In the genomic region with DNA sequence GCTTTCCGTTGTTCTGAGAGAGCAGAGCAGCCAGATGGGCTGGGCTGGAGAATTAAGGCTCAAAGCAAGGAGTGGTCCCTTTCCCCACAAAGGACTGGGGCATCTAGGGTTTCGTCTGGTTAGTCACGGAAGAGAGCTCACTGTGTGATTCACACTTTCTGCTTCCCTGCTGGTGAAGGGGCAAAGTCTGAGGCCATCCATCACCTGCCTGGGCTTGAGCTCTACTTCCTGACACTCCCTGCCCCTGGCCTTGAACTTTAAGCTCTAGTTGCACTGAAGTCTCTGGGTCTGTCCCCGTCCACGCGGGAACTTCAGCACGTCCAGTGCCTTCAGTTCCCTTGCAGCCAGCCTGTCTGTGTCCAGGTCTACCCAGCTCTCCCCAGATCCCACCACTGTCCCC, we compare ENCODE assay signal across 15 mouse cellular contexts. TPM values are rescaled to one million over a fixed set of nuclear protein-coding genes. Genes with fewer than 3 reads are reported as not detected.
DNase-seq lines count a peak whose midpoint lies in the region; ATAC-seq and TF ChIP-seq lines count a peak whose summit lies in the region.
"Had no signal": no experiment of that assay in that cellular context is flagged by ENCODE, and none has a peak within 500 bp of the region (broad histone marks: within the 10 kb centered on the region; RNA-seq: fewer than 3 reads in every experiment).

No protein-coding gene starts in this region.

- 36% methylated on average over 7 of the region's 7 CpGs for WGBS in neural tube, embryonic 15.5 days
- WGBS in intestine, embryonic 14.5 days = 18% methylated on average over 7 of the region's 7 CpGs
- WGBS in kidney, postnatal 0 days = 12% methylated on average over 7 of the region's 7 CpGs
- 70% methylated on average over 7 of the region's 7 CpGs for WGBS in midbrain, embryonic 15.5 days

- peaks cover 9% of the 10 kb centered on the region; the same call in 1 of the 2 replicates for H3K4me1 ChIP-seq in neural tube, embryonic 15.5 days
- peaks cover 17% of the 10 kb centered on the region for H3K4me1 ChIP-seq in intestine, embryonic 14.5 days (replicated peaks; ENCODE audit: control insufficient read depth, insufficient read depth, low read length)
- peaks cover 13% of the 10 kb centered on the region for H3K4me1 ChIP-seq in kidney, postnatal 0 days (replicated peaks; ENCODE audit: insufficient read depth, low read length)
- H3K4me1 ChIP-seq in midbrain, embryonic 15.5 days = no peaks in the 10 kb centered on the region; the same call in 1 of the 2 replicates

- no peak overlapping the region for H3K4me3 ChIP-seq in neural tube, embryonic 15.5 days (replicated peaks)
- peak overlapping the region; percentile 17; the same call in 1 of the 2 replicates for H3K4me3 ChIP-seq in intestine, embryonic 14.5 days (ENCODE audit: low read depth, low read length)
- no peak overlapping the region for H3K4me3 ChIP-seq in kidney, postnatal 0 days (replicated peaks; ENCODE audit: low read depth, low read length)
- H3K4me3 ChIP-seq in midbrain, embryonic 15.5 days = no peak overlapping the region
- H3K4me3 ChIP-seq: layer of hippocampus, adult 2 months had no signal

- peak overlapping the region; percentile 51 for H3K4me2 ChIP-seq in neural tube, embryonic 15.5 days
- H3K4me2 ChIP-seq in intestine, embryonic 14.5 days (ENCODE audit: low read length) = peak overlapping the region; percentile 57
- peak overlapping the region; percentile 63 for H3K4me2 ChIP-seq in kidney, postnatal 0 days (ENCODE audit: low read length)
- H3K4me2 ChIP-seq in midbrain, embryonic 15.5 days = no peak overlapping the region

- no peaks in the 10 kb centered on the region for H3K9me3 ChIP-seq in neural tube, embryonic 15.5 days (replicated peaks)
- H3K9me3 ChIP-seq in intestine, embryonic 14.5 days (ENCODE audit: control insufficient read depth, low read length) = no peaks in the 10 kb centered on the region
- H3K9me3 ChIP-seq in kidney, postnatal 0 days (replicated peaks; ENCODE audit: low read length) = no peaks in the 10 kb centered on the region
- H3K9me3 ChIP-seq in midbrain, embryonic 15.5 days = no peaks in the 10 kb centered on the region
- H3K9me3 ChIP-seq: heart, embryonic 10.5 days; hindbrain, embryonic 10.5 days; limb, embryonic 13.5 days had no signal

- no peak overlapping the region for H3K27ac ChIP-seq in neural tube, embryonic 15.5 days (replicated peaks)
- peak overlapping the region; percentile 90 for H3K27ac ChIP-seq in intestine, embryonic 14.5 days (ENCODE audit: low read depth)
- H3K27ac ChIP-seq in kidney, postnatal 0 days = peak overlapping the region; percentile 94
- H3K27ac ChIP-seq in midbrain, embryonic 15.5 days = no peak overlapping the region
- H3K27ac ChIP-seq: hindbrain, embryonic 10.5 days; layer of hippocampus, adult 2 months; limb, embryonic 13.5 days had no signal

- TF ChIP-seq CTCF in kidney, postnatal 0 days (IDR thresholded peaks at IDR 0.05; ENCODE audit: low read depth) = no peak

- DNase-seq in neural tube, embryonic 10.5 days (ENCODE audit: extremely low spot score, low spot score) = no peak
- peak; percentile 74 for DNase-seq in intestine, embryonic 14.5 days (ENCODE audit: low spot score)
- DNase-seq in kidney, postnatal 0 days (ENCODE audit: low spot score) = peak; percentile 88
- no peak for DNase-seq in Muller cell, postnatal 12 days (ENCODE audit: inconsistent ontology term)
- DNase-seq in urinary bladder, adult 18-20 months (ENCODE audit: low spot score in 2 of 2) = no peak
- DNase-seq: lung, postnatal 4 days; thymus, postnatal 36 days had no signal

- no peak for ATAC-seq in neural tube, embryonic 15.5 days (ENCODE audit: low FRiP score)
- peak; percentile 75 for ATAC-seq in intestine, embryonic 14.5 days (replicated peaks; ENCODE audit: low FRiP score, low TSS enrichment, low read depth)
- peak; percentile 78 for ATAC-seq in kidney, postnatal 0 days (replicated peaks; ENCODE audit: low FRiP score, low read depth)
- ATAC-seq in midbrain, embryonic 15.5 days (replicated peaks) = no peak
- ATAC-seq: activated CD4-positive, CD25-positive, alpha-beta regulatory T cell, adult 4 months; midbrain, embryonic 16.5 days had no signal

- no peaks in the 10 kb centered on the region for H3K27me3 ChIP-seq in neural tube, embryonic 15.5 days (replicated peaks)
- no peaks in the 10 kb centered on the region for H3K27me3 ChIP-seq in intestine, embryonic 14.5 days (replicated peaks; ENCODE audit: control insufficient read depth, insufficient read depth, low read length)
- H3K27me3 ChIP-seq in kidney, postnatal 0 days (ENCODE audit: insufficient read depth, low read length) = no peaks in the 10 kb centered on the region
- H3K27me3 ChIP-seq in midbrain, embryonic 15.5 days (replicated peaks) = no peaks in the 10 kb centered on the region; the same call in 1 of the 2 replicates

- H3K36me3 ChIP-seq in neural tube, embryonic 15.5 days = no peaks in the 10 kb centered on the region
- H3K36me3 ChIP-seq in intestine, embryonic 14.5 days (ENCODE audit: control insufficient read depth, insufficient read depth, low read length) = 0 out of 2 replicates have a peak, but pooled peaks cover 3% of the 10 kb centered on the region
- no peaks in the 10 kb centered on the region for H3K36me3 ChIP-seq in kidney, postnatal 0 days (ENCODE audit: insufficient read depth, low read length)
- no peaks in the 10 kb centered on the region for H3K36me3 ChIP-seq in midbrain, embryonic 15.5 days (replicated peaks)
- H3K36me3 ChIP-seq: heart, embryonic 10.5 days; hindbrain, embryonic 10.5 days; limb, embryonic 13.5 days had no signal

- H3K9ac ChIP-seq in neural tube, embryonic 15.5 days (replicated peaks) = no peak overlapping the region
- H3K9ac ChIP-seq in intestine, embryonic 14.5 days (ENCODE audit: low read length) = peak overlapping the region; percentile 45; the same call in 1 of the 2 replicates
- H3K9ac ChIP-seq in kidney, postnatal 0 days (ENCODE audit: low read depth, low read length) = peak overlapping the region; percentile 54; the same call in 1 of the 2 replicates
- no peak overlapping the region for H3K9ac ChIP-seq in midbrain, embryonic 15.5 days
- H3K9ac ChIP-seq: limb, embryonic 13.5 days had no signal

RNA-seq across cellular contexts. Expression of gene Arhgap27, which starts 22.8 kb away (rescaled TPM):
- 6.3 and 8.3 TPM in 2 replicates for polyA plus RNA-seq in neural tube, embryonic 15.5 days (2015; fragmentation: Nextera tagmentation; extraction: Ambion mirVana)
- 23.8 and 24.8 TPM in 2 replicates for polyA plus RNA-seq in intestine, embryonic 14.5 days (2014; fragmentation: Nextera tagmentation; extraction: Ambion mirVana)
- 15.9 and 16.6 TPM in 2 replicates for polyA plus RNA-seq in kidney, postnatal 0 days (2015; fragmentation: Nextera tagmentation; extraction: Ambion mirVana)
- polyA plus RNA-seq in midbrain, embryonic 15.5 days (2015; fragmentation: Nextera tagmentation; extraction: Ambion mirVana) = 3.9 and 4.6 TPM in 2 replicates

Comparison
In these comparisons a context has a peak if more than half of its experiments do, and no peak if none do; other contexts are left out.
1. ATAC-seq: peak in intestine, embryonic 14.5 days (single experiment) and kidney, postnatal 0 days (single experiment); none in neural tube, embryonic 15.5 days (single experiment) and midbrain, embryonic 15.5 days (single experiment).
2. H3K27ac ChIP-seq: peak in intestine, embryonic 14.5 days (single experiment) and kidney, postnatal 0 days (single experiment); none in neural tube, embryonic 15.5 days (single experiment) and midbrain, embryonic 15.5 days (single experiment).
3. H3K9ac ChIP-seq: peak in intestine, embryonic 14.5 days (single experiment) and kidney, postnatal 0 days (single experiment); none in neural tube, embryonic 15.5 days (single experiment) and midbrain, embryonic 15.5 days (single experiment).
4. DNase-seq: peak in intestine, embryonic 14.5 days (single experiment) and kidney, postnatal 0 days (single experiment); none in neural tube, embryonic 10.5 days (single experiment), Muller cell, postnatal 12 days (single experiment) and urinary bladder, adult 18-20 months (0 of 2).